Mouse (Mus musculus): Measurements from ENCODE around the gene Vmn1r206.
"Not testable (repeated sequence)": the region's sequence is repeated elsewhere in the genome, so short reads cannot be mapped to it uniquely, and the experiment has no call there.

Vmn1r206 gene

DNA sequence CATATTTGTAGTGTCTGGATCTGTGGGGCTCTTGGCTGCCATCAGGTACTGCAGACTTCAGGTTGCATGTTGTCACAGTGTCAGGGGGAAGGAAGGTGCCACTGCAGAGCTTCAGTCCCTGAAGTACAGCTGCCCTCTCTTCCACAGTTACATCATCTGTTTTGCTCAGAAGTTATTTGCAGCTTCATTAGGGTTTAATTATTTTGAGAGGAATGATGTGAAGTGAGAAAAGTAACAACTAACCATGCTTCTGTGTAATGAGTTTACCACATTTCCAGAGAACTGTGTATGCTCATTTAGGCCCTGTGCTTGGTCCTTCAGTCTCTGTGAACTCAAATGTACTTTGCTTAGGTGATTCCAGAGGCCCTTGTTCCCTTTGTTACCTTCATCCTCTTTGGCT, at the start of gene Vmn1r206:
Gene Vmn1r206, minus strand, starts transcription at position 101 of the 400 bp plus-strand sequence.
- DNase-seq (ENCODE audit: low read depth) = not testable (repeated sequence)

DNA sequence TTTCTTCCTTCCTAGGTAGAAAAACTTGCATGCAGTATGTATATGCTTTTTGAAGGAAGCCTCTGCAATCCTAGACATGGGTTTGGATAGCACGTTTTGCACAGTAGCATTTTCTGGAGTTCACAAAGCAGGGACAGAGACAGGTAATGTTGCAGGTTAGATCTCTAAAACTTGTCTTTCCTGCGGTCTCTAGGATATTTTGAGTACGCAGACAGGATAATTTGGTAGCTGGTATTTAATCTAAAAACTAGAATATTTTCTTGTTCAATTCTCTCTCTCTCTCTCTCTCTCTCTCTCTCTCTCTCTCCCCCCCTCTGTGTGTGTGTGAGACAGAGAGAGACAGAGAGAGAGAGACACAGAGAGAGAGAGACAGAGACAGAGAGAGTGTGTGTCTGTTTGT, 31.2 kb downstream of the Vmn1r206 start, which contains the start of gene Vmn1r205:
Gene Vmn1r205, minus strand, starts transcription at position 101 of the 400 bp plus-strand sequence.
- no peak for DNase-seq (ENCODE audit: low read depth)

DNA sequence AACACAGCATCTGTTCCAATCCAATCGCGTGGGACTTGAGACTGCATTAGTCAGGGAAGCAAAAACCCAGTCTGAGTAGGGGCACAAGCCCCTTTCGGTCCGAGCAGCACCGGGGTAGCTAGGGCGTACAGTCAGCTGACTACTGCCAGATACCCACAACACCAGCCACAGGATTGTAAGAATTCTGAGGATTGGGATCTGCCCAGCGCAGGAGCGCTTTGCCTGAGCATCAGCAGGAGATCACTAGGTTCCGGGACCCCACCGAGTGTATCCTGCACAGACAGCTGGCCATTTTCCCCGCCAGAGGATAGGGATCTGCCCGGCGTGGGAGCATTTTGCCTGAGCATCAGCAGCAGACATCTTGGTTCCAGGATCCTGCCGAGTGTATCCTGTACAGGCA, 40.7 kb downstream of the Vmn1r206 start:
- not testable (repeated sequence) for DNase-seq (ENCODE audit: low read depth)

DNA sequence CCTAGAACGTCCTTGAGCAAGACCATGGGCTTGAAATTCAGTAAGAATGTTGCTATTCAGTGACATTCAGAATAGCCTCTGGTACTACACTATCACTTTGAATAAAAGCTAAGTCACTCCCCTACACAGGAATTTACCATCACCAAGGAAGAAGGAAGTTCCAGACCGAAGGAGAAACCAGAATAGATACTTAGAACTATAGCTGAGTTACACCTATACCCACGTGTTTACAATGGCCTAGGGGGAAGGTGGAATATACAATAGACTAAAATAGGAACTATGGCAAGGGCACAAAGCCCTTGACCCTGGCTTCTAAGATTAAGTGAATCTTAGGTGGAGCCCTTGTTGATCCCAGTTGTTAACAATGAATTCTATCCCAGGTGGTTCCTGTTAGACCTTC, 49.1 kb downstream of the Vmn1r206 start:
- DNase-seq (ENCODE audit: low read depth) = not testable (repeated sequence)
